Mouse (Mus musculus): Measurements from ENCODE around the gene Psme2.

GRCm38 (mm10) chr14:55571760-55572159, 19.2 kb downstream of the Psme2 start:
- TF ChIP-seq CTCF (IDR thresholded peaks at IDR 0.05; ENCODE audit: extremely low read depth, insufficient read depth, low read length) (no peak), POLR2A (IDR thresholded peaks at IDR 0.05; ENCODE audit: extremely low read depth, insufficient read depth, low read length) (no peak)
